Mouse (Mus musculus): ENCODE results near the gene Gm20441. TPM values are rescaled to one million over a fixed set of nuclear protein-coding genes. Genes with fewer than 3 reads are reported as not detected.
A peak's percentile ranks its signal among the peaks of the same experiment; 100 is the strongest.

The Gm20441 gene
- polyA plus RNA-seq (2016; fragmentation: Nextera tagmentation; extraction: Ambion mirVana): not detected in 2 replicates

DNA sequence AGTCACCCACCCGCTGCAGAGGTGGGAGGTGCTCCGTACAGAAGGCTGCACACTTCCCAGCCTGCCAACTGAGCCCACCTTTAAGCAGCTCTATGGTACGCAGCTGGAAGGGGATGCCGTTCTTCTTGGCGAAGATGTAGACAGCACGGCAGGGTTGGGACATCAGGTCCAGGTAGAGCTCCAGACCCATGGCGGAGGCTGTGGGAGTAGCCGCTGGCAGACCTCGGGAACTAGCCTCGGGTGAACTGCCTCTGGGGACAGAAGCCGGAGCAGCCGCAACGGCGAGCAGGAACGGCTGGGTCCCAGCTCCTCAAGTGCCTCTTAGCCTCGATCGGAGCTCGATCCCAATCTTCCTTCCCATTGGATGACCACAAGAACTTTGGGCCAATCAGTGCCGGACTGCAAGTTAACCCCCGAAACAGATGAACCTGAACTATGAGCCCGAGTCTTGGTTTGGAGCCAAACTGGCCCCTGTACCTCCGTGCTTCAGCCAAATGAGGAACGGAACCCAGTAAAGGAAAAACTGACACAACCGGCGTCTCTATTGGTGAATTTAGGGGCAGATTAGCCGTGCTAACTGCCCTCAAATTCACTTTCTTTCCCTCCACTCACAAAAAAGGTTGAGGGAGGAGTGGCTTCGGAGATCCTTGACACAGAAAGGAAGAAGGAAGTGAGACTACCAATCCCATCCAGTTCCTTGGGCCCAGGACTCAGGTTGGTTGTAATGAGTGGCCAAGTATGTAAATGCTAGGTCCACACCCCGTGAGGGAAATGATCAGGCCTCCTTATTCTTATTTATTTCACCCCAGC is at the start of gene Gm20441, which contains the start of gene Gstt3:
Gene Gm20441, minus strand, starts transcription at position 186 of the 810 bp plus-strand sequence.
Gene Gstt3, minus strand, starts transcription at position 646 of the 810 bp plus-strand sequence.
- peak; percentile 52; the same call in 1 of the 2 replicates for ATAC-seq (ENCODE audit: insufficient number of reproducible peaks, low FRiP score)
- Histone ChIP-seq H3K9me3 (replicated peaks) (no peaks in the 10 kb centered on the region), H3K27ac (ENCODE audit: poor library complexity, severe bottlenecking) (no peak within 1 kb of the TSS), H3K27me3 (replicated peaks) (peaks cover 30% of the 10 kb centered on the region), H3K4me1 (replicated peaks) (peaks cover 15% of the 10 kb centered on the region), H3K4me3 (peak within 1 kb of the TSS; percentile 49), H3K9ac (peak within 1 kb of the TSS; percentile 50), H3K4me2 (peak within 1 kb of the TSS; percentile 96), H3K36me3 (no peaks in the 10 kb centered on the region)
- 2% methylated on average over 28 of the region's 28 CpGs for WGBS

DNA sequence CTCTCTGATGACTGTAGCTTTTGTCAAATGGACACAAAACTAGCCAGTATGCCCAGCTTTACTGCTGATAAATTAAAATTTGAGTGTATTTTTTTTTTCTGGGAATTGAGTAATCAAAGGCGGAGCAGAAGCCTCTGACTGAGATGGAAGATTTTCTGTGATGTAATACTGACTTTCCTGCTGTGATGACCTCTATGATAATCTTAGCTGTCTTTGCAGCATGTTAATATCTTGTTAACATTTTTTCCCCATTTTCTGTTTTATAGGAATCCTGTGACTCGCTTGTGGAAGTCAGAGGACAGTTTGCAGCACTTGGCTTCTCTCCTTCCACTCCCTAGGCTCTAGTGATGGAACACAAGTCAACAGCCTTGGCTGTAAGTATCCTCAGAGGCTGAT is 49.5 kb upstream of the Gm20441 start:
- H3K36me3 ChIP-seq: no peaks in the 10 kb centered on the region
- H3K4me1 ChIP-seq (replicated peaks): peaks cover 12% of the 10 kb centered on the region
- no peaks in the 10 kb centered on the region for H3K9me3 ChIP-seq (replicated peaks)
- no peak for ATAC-seq (ENCODE audit: insufficient number of reproducible peaks, low FRiP score)
- no peak overlapping the region for H3K9ac ChIP-seq
- H3K27me3 ChIP-seq (replicated peaks): no peaks in the 10 kb centered on the region; the same call in 1 of the 2 replicates
- WGBS: 78% methylated on average over 2 of the region's 2 CpGs
- H3K27ac ChIP-seq (ENCODE audit: poor library complexity, severe bottlenecking): no peak overlapping the region
- no peak overlapping the region for H3K4me2 ChIP-seq
- no peak overlapping the region for H3K4me3 ChIP-seq

DNA sequence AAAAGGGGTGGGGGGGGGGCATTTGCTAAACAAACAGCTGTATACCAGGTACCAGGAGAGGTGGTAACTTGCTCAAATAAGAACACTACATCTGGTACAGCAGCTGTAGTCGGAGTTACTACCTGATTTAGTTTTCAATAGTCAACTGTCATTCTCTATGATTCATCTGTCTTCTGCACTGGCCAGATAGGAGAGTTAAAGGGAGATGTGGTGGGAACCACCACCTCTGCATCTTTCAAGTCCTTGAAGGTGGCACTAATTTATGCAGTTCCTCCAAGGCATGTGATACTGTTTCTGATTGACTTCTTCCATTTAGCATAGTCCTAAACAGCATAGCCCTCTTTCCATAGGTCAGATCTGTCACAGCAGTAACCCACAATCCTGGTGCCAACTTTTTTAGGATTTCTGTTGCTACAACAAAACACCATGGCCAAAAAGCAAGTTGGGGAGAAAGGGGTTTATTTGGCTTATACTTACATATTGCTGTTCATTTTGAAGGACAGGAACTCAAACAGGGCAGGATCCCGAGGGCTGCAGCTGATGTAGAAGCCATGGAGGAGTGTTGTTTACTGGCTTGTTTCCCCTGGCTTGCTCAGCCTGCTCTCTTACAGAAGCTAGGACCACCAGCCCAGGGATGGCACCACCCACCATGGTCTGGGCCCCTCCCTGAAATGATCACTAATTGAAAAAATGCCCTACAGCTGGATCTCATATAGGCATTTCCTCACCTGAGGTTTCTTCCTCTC is 48.9 kb upstream of the Gm20441 start:
- Histone ChIP-seq H3K4me3 (no peak overlapping the region), H3K4me1 (replicated peaks) (peaks cover 6% of the 10 kb centered on the region; the same call in 1 of the 2 replicates), H3K36me3 (no peaks in the 10 kb centered on the region), H3K4me2 (no peak overlapping the region), H3K9ac (no peak overlapping the region), H3K27me3 (replicated peaks) (no peaks in the 10 kb centered on the region; the same call in 1 of the 2 replicates), H3K27ac (ENCODE audit: poor library complexity, severe bottlenecking) (no peak overlapping the region), H3K9me3 (replicated peaks) (0 out of 2 replicates have a peak, but pooled peaks cover under 1% of the 10 kb centered on the region)
- WGBS: 73% methylated on average over 2 of the region's 2 CpGs
- ATAC-seq (ENCODE audit: insufficient number of reproducible peaks, low FRiP score): no peak

GRCm38 (mm10) chr10:75828500-75828931 is 47.8 kb upstream of the Gm20441 start:
- 0 out of 2 replicates have a peak, but pooled peaks cover 2% of the 10 kb centered on the region for H3K9me3 ChIP-seq (replicated peaks)
- no peaks in the 10 kb centered on the region; the same call in 1 of the 2 replicates for H3K27me3 ChIP-seq (replicated peaks)
- no peaks in the 10 kb centered on the region for H3K36me3 ChIP-seq
- H3K27ac ChIP-seq (ENCODE audit: poor library complexity, severe bottlenecking): no peak overlapping the region
- no peak for ATAC-seq (ENCODE audit: insufficient number of reproducible peaks, low FRiP score)
- H3K4me3 ChIP-seq: no peak overlapping the region
- 0 out of 2 replicates have a peak, but pooled peaks cover 4% of the 10 kb centered on the region for H3K4me1 ChIP-seq (replicated peaks)
- H3K9ac ChIP-seq: no peak overlapping the region
- H3K4me2 ChIP-seq: no peak overlapping the region

- H3K36me3 ChIP-seq: no peaks in the 10 kb centered on the region
- H3K27ac ChIP-seq (ENCODE audit: poor library complexity, severe bottlenecking): no peak overlapping the region
- H3K27me3 ChIP-seq (replicated peaks): no peaks in the 10 kb centered on the region
- WGBS: 76% methylated on average over 4 of the region's 4 CpGs
- no peak overlapping the region for H3K4me2 ChIP-seq
- H3K4me1 ChIP-seq (replicated peaks): 0 out of 2 replicates have a peak, but pooled peaks cover 4% of the 10 kb centered on the region
- ATAC-seq (ENCODE audit: insufficient number of reproducible peaks, low FRiP score): 0 out of 2 replicates have a peak, but pooled peaks have one; percentile 11
- 0 out of 2 replicates have a peak, but pooled peaks cover 8% of the 10 kb centered on the region for H3K9me3 ChIP-seq (replicated peaks)
- no peak overlapping the region for H3K9ac ChIP-seq
- H3K4me3 ChIP-seq: no peak overlapping the region
Observed at GRCm38 (mm10) chr10:75827668-75828360, 47.1 kb upstream of the Gm20441 start.

DNA sequence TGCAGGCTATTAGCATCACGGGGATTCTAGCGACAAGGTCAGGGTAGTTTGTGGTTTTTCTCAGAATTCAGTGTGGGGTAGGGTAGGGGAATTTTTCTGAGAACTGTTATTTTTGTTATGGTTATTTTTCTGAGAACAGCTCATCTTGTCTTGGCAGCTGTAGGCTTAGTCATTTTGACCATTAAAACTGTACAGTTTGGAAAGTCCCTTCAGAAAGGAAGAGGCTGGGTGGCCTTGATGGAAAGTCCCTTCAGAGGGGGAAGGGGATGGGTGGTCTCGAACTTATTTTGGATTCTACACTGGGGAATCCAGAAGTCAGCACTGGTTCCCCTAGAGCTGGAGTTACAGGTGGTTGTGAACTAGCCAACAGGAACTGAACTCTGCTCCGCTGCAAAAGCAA is 43.8 kb upstream of the Gm20441 start:
- ATAC-seq (ENCODE audit: insufficient number of reproducible peaks, low FRiP score): no peak
- Histone ChIP-seq H3K27me3 (replicated peaks) (no peaks in the 10 kb centered on the region), H3K27ac (ENCODE audit: poor library complexity, severe bottlenecking) (no peak overlapping the region), H3K9ac (no peak overlapping the region), H3K36me3 (no peaks in the 10 kb centered on the region), H3K4me2 (no peak overlapping the region), H3K4me3 (no peak overlapping the region), H3K9me3 (replicated peaks) (0 out of 2 replicates have a peak, but pooled peaks cover 8% of the 10 kb centered on the region), H3K4me1 (replicated peaks) (0 out of 2 replicates have a peak, but pooled peaks cover 4% of the 10 kb centered on the region)
- WGBS: 74% methylated on average over 4 of the region's 4 CpGs

DNA sequence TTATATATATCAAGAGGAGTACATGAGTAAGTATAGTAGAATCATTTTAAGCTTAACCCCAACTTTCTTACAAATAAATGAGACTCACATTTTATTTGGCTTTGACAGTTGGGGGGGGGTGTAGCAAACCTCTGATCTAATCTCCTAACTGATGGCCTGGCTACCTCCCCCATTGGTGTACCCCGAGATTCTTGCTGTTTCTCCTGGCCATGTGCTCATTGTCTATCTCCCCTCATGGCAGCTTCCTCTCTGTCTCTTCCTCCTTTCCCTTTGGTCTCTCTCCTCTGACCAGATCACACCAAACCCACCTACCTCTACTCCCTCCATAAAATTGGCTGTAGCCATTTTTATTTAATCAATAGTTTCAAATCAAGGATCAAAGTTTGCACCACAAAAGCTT is 43.0 kb upstream of the Gm20441 start:
- Histone ChIP-seq H3K36me3 (no peaks in the 10 kb centered on the region), H3K4me2 (no peak overlapping the region), H3K27me3 (replicated peaks) (no peaks in the 10 kb centered on the region), H3K4me1 (replicated peaks) (0 out of 2 replicates have a peak, but pooled peaks cover 4% of the 10 kb centered on the region), H3K27ac (ENCODE audit: poor library complexity, severe bottlenecking) (no peak overlapping the region), H3K4me3 (no peak overlapping the region), H3K9ac (no peak overlapping the region), H3K9me3 (replicated peaks) (0 out of 2 replicates have a peak, but pooled peaks cover 8% of the 10 kb centered on the region)
- no peak for ATAC-seq (ENCODE audit: insufficient number of reproducible peaks, low FRiP score)
- 67% methylated on average over 1 of the region's 1 CpGs for WGBS

DNA sequence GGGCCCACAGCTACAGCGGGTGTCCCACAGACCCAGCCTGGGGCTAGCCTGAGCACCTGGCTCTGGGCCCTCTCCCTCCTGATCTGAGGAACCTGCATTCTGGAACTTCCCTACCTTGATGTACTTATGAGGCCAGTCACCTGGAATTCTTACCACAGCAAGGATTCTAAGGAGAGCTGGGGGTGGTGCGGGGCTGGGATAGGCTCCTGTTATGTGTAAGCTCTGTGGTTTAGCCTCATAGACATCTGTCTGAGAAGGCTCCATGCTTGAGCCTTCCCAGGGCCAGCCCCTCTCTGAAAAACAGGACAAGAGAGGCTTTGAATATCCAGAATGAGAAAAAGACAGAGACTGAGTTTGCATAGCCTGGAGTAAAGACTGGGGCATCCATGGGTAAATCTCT is 41.7 kb upstream of the Gm20441 start, which contains the start of gene Gstt4:
Gene Gstt4, minus strand, starts transcription at position 101 of the 400 bp plus-strand sequence.
- H3K9ac ChIP-seq: no peak within 1 kb of the TSS
- no peaks in the 10 kb centered on the region for H3K36me3 ChIP-seq
- 0 out of 2 replicates have a peak, but pooled peaks cover 8% of the 10 kb centered on the region for H3K9me3 ChIP-seq (replicated peaks)
- H3K4me3 ChIP-seq: no peak within 1 kb of the TSS
- no peak for ATAC-seq (ENCODE audit: insufficient number of reproducible peaks, low FRiP score)
- 93% methylated on average over 2 of the region's 2 CpGs for WGBS
- no peaks in the 10 kb centered on the region for H3K27me3 ChIP-seq (replicated peaks)
- no peak within 1 kb of the TSS for H3K27ac ChIP-seq (ENCODE audit: poor library complexity, severe bottlenecking)
- 0 out of 2 replicates have a peak, but pooled peaks cover under 1% of the 10 kb centered on the region for H3K4me1 ChIP-seq (replicated peaks)
- no peak within 1 kb of the TSS for H3K4me2 ChIP-seq

GRCm38 (mm10) chr10:75819882-75820281 is 39.1 kb upstream of the Gm20441 start:
- Histone ChIP-seq H3K27me3 (replicated peaks) (peaks cover 4% of the 10 kb centered on the region; the same call in 1 of the 2 replicates), H3K9me3 (replicated peaks) (0 out of 2 replicates have a peak, but pooled peaks cover 8% of the 10 kb centered on the region), H3K4me1 (replicated peaks) (no peaks in the 10 kb centered on the region), H3K9ac (no peak overlapping the region), H3K27ac (ENCODE audit: poor library complexity, severe bottlenecking) (no peak overlapping the region), H3K4me3 (no peak overlapping the region), H3K4me2 (no peak overlapping the region), H3K36me3 (no peaks in the 10 kb centered on the region)
- no peak for ATAC-seq (ENCODE audit: insufficient number of reproducible peaks, low FRiP score)
- WGBS: 81% methylated on average over 5 of the region's 5 CpGs

DNA sequence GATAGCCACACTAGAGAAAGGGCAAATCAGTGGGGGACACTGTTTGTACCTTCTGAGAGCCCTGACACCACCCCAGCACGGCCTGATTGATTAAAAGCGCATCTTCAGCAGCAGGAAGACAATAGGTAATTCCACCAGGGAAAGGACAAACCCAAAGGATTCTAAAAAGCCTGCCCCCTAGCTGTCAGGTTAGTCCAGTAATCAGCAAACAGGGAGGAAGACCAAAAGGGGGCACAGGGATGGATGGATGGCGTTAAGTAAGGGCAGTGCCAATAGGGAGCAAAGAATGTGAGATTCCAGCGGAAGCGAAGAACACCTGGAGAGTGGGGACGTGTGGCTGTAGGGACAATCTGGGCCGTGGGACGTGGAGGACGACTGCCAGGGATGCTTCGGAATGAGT is 37.9 kb upstream of the Gm20441 start:
- Histone ChIP-seq H3K4me2 (no peak overlapping the region), H3K4me1 (replicated peaks) (no peaks in the 10 kb centered on the region), H3K27me3 (replicated peaks) (peaks cover 8% of the 10 kb centered on the region; the same call in 1 of the 2 replicates), H3K9ac (no peak overlapping the region), H3K27ac (ENCODE audit: poor library complexity, severe bottlenecking) (no peak overlapping the region), H3K4me3 (no peak overlapping the region), H3K9me3 (replicated peaks) (0 out of 2 replicates have a peak, but pooled peaks cover 6% of the 10 kb centered on the region), H3K36me3 (no peaks in the 10 kb centered on the region)
- 52% methylated on average over 10 of the region's 10 CpGs for WGBS
- ATAC-seq (ENCODE audit: insufficient number of reproducible peaks, low FRiP score): no peak

All from heart, embryonic 12.5 days (tissue).